Mouse (Mus musculus) brain, embryonic 14.5 days (tissue): ENCODE data around the gene A630001G21Rik.

Experiments
- CTCF ChIP-seq: fragments of 200-500 bp; IDR thresholded peaks from 2 replicates; pipeline ENCODE4 v1.5.1; 2012; ENCODE audit warnings: inconsistent platforms, mild to moderate bottlenecking, moderate library complexity, borderline replicate concordance; ENCODE audit not compliant: insufficient read depth, insufficient read length; ENCODE audit errors: extremely low read depth
- POLR2A ChIP-seq: fragments of 200-500 bp; IDR thresholded peaks from 2 replicates; pipeline ENCODE4 v1.6.1; 2012; ENCODE audit warnings: mild to moderate bottlenecking, inconsistent platforms, borderline replicate concordance; ENCODE audit not compliant: poor library complexity, insufficient read depth, insufficient read length, severe bottlenecking; ENCODE audit errors: extremely low read depth

GRCm38 (mm10) chr1:85746511-85746910 lies 31.9 kb downstream of the A630001G21Rik start:
- TF ChIP-seq CTCF: no peak
- no peak for TF ChIP-seq POLR2A
